Mouse (Mus musculus) bone marrow, adult 2 months (tissue): ENCODE measurements around the gene Ppp1r9b.

Experiments used
- CTCF ChIP-seq: fragments of 200-500 bp; IDR thresholded peaks from 2 replicates; pipeline ENCODE4 v1.5.1; 2011; ENCODE audit warnings: low read length, control low read depth; ENCODE audit not compliant: control insufficient read depth, insufficient read depth
- POLR2A ChIP-seq: fragments of 200-500 bp; IDR thresholded peaks from 2 replicates; pipeline ENCODE4 v1.6.1; 2011; ENCODE audit warnings: low read depth, mild to moderate bottlenecking, control low read depth, low read length, borderline replicate concordance; ENCODE audit not compliant: control insufficient read depth

DNA sequence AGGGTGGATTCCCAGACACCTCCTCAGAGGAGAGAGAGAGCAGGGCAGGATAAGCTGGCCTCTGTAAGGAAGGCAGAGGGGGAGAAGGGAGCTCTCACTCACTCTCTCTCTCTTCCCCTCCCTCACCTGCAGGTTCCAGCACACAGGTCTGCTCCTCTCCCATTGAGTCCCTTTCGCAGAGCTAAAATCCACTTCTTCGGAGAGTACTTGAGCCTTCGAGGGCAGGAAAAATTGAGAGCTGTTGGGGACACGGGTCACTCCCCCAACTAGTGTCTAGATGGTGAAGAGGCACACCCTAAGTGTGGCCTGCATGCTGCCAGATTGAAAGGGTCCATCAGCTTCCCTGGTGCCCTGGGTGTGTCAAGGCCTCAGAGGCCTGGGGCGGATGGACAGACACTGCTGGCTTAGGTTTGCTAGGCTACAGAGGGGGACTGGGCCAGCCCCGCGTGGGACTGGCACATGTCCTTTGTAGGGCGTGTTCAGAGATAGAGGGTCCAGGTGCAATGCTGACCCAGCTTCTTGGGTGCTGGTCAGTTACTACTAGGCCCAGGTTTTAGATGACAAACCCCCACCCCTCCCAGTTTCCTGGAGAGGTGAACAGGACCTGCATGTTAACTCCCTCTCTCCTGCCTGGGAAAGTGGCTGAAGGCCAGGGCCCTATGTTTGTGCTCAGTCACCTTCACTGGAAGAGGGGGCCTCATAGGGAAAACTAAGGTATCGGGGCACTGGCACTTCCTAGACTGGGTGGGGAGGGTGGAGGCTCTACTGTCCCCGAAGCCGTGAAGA, 34.6 kb downstream of the Ppp1r9b start:
- no peak for TF ChIP-seq CTCF
- no peak for TF ChIP-seq POLR2A
